Mouse (Mus musculus): ENCODE results near the gene Map4k2. TPM values are rescaled to one million over a fixed set of nuclear protein-coding genes. Genes with fewer than 3 reads are reported as not detected.
A peak's percentile ranks its signal among the peaks of the same experiment; 100 is the strongest.

Gene Map4k2
- 10 to 100 TPM; 56.3 TPM for total RNA-seq (2021)
- long read RNA-seq, experiment 1, full-length matches to known transcripts: 7 of 20 reads
- long read RNA-seq, experiment 1, partial matches to known transcripts: 5 of 20 reads
- long read RNA-seq, experiment 1, other reads (novel, unspliced or antisense): 8 of 20 reads
- long read RNA-seq, experiment 2, full-length matches to known transcripts: 6 of 17 reads
- long read RNA-seq, experiment 2, partial matches to known transcripts: 5 of 17 reads
- long read RNA-seq, experiment 2, other reads (novel, unspliced or antisense): 6 of 17 reads

DNA sequence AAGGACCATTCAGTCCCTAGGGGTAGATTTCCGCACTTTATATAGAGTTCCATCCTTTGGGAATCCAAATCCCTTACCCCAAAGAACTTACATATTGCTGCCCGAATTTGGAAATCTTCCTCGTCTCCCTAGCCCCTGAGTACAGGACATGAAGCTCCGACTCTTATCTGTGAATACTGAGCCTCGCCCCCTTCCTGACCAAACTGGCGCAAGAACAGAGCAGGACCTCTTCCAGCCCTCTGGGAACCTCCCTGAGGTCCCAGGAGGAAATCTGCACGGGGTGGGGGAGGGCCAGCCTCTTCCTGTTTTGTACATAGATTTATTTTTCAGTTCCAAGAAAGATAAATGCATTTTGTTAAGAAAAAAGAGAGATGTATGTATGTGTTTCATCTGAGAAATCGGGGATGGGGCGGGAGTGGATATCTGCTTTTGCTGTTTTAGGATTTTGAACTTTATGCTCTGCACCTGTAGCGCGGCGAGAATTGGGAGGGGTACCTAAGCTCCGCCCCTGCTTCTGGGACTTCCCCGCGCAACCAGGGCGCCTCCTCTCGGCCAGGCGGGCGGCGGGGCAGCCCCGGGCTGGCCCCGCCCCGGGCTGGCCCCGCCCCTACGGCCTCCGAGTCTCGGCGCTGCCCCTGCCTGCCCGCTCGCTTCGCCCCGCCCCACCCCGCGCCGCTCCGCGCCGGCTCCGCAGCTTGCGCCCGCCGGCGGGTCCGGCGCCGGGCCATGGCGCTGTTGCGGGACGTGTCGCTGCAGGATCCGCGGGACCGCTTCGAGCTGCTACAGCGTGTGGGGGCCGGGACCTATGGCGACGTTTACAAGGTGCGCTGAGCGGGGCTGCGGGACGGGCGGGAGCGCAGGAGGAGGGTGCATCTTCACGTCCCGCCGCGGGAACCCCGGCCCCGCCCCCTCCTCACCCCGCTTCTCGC, at the start of gene Map4k2:
Gene Map4k2 (plus strand): TSS at position 612 of the 929 bp plus-strand sequence.
- intact Hi-C loops (cut with DNase I): loop anchor here (10.0 kb wide), 1 partner anchor 846 kb away; the partner anchor contains the start of gene Cfl1
- DNase-seq: peak; percentile 92 to 95

DNA sequence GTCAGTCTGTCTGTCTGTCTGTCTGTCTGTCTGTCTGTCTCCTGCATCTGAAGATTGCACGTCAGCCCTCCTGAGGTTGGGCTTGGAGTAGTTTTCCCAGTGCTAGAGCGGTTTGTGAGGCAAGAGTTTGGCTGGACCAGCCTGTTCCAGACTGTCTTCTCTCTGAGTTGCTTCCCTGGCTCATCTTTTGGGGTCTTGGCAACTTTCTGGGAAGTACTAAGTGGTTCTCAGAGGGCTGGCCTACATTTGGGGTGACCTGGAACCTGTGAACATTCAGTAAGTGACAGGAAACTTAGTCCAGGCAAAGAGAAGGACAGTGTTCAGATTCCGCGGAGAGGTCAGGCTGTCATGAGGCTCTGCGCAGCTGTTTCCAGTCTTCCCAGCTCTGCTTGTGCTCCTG, 48.7 kb upstream of the Map4k2 start:
- intact Hi-C loops (cut with DNase I): loop anchor here (2.0 kb wide), 1 partner anchor 15 kb away; the partner anchor contains the start of gene Ehd1
- no peak for DNase-seq

DNA sequence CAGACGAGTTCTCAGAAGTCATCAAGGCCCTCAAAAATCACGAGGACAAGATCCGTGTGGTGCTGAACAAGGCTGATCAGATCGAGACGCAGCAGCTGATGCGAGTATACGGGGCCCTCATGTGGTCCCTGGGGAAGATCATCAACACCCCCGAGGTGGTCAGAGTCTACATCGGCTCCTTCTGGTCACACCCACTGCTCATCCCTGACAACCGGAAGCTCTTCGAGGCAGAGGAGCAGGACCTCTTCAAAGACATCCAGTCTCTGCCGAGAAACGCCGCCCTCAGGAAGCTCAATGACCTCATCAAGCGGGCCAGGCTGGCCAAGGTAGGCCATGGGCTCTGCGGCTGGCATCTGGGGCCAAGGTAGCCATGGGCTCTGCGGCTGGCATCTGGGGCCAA, 46.6 kb upstream of the Map4k2 start:
- intact Hi-C loops (cut with DNase I): no loop called here
- no peak for DNase-seq

DNA sequence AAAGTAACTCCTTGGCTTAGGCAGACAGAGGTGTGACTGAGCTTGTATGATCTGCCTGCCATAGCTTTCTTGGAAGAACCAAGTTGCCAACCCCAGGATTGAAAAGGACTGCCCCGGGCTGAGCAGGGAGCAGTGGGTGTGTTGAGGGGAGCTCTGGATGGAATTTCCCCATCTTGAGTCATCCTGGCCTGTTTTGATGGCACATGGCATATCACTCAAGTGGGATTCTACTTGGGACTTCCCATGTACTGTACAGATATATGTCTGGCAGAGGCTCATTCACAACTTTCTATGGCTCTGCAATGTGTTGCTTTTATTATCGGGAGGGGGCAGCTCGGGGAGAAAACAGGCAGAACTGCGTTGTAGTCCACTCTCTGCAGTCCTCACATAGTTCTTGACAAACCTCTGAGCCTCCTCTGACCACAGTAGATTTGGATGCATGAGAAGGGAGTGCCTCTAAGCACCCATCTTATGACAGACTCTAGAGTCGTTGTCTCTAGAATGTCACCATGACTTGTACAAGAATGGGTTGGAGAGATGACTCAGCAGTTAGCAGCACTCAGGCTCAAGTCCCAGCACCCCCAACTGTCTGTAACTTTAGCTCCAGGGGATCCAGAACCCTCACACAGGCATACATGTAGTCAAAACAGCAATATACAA, 44.3 kb upstream of the Map4k2 start:
- intact Hi-C loops (cut with DNase I): no loop called here
- no peak for DNase-seq

DNA sequence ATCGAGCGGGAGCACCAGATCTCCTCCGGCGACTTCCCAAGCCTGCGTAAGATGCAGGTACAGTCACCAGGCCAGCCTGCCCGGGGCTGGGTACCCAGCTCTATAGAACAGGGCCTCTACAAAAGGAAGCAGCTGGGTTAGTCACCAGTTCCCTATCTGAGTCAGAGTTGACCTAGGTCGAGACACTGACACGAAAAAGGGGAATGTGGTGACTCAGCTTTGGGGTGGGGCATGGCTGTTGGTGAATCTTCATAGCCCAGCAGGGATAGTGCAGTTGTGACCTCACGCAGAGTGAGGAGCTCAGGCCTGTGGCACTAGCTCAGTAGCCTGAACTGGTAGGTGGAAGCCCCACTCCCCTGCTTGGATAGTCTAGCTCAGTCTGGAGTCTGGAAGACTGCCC, 43.3 kb upstream of the Map4k2 start:
- peak in 1 of 2 experiments; percentile 40 for DNase-seq
- intact Hi-C loops (cut with DNase I): no loop called here

DNA sequence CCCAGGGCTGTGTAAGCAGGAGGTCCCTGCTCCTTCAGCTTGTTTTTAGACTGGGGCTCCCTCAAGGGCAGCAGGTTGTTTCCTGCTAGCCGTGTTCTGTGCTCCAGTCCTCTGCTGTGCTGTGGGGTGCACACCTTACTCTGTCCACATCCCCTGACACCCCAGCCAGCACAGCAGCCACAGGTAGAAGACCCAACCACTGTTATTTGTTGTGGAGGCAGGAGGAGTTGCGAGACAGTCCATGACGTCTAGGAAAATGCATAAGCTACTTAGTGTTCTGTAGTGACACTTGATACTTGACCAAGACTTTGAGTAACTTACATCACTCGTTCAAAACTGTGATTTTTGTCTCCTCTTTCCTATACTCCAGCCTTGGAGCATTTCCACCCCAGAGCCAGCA, 41.9 kb upstream of the Map4k2 start:
- intact Hi-C loops (cut with DNase I): loop anchor here (1.0 kb wide), 1 partner anchor 8 kb away; no protein-coding TSS in a partner anchor
- DNase-seq: no peak

- DNase-seq: peak; percentile 49 to 51
- intact Hi-C loops (cut with DNase I): loop anchor here (1.0 kb wide), 1 partner anchor 8 kb away; no protein-coding TSS in a partner anchor
Measured at GRCm38 (mm10) chr19:6299450-6300267, 41.3 kb upstream of the Map4k2 start.

DNA sequence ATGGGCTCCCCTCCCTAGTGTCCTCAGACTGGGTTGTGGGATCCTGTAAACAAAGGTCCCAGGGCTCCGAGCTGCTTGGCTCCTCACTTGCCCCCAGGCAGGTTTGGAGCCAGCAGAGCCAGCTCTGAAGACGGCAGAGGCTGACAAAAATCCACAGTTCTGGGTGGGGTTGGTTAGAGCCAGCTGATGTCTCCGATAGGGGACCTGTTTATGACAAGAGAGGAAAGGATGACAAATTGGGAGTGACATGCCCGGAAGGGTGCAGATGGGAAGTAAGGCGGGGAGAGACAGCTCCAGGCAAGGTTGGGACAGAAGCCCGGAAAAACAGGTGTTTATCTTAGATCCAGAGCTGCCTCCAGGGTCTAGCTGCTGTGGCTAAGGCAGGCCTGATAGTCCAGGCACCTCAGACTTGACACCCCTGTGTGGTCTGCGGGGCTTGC, 40.5 kb upstream of the Map4k2 start:
- intact Hi-C loops (cut with DNase I): no loop called here

DNA sequence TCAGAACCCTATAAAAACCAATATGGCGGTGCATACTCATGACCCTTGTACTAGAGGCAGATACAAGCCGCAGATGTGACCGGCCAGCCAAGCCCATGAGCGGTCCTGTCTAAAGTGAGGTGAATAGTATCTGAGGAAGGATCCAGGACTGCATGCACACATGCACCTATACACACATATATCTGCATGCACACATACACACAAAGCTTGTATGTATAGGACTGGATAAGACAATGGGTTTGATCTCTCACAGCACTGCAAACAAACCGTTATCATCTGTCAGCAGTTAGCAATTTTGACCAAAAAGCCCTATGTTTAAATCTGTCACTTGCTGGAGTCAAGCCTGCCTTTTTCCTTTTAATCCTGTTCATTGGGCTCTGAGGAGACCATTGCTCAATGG, 38.8 kb upstream of the Map4k2 start:
- intact Hi-C loops (cut with DNase I): no loop called here

More for the DNA sequence above, 40.5 kb upstream of the Map4k2 start:
- DNase-seq: peak; percentile 60 to 62

DNA sequence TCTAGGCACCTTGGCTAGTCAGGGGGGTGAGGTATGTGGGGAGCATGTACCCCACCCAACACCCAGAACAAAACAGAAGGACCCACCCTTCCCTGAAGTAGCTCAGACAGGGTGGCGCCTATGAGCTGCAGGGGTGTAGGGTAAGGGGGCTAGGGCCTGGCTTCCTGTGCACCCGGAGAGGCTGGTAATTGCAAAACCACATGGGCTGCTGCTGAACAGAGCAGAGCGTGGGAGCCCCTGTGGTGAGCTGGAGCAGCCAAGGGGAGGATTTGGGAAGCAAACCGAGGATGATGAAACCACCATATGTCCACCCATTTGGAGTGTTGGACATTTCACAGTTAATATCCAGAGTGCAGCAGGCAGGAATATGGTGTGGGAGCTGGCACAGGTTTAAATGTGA, 38.4 kb upstream of the Map4k2 start:
- peak; percentile 70 to 75 for DNase-seq

More for the DNA sequence above, 38.8 kb upstream of the Map4k2 start:
- DNase-seq: no peak

GRCm38 (mm10) chr19:6303831-6304230, 37.1 kb upstream of the Map4k2 start:
- no peak for DNase-seq
- intact Hi-C loops (cut with DNase I): no loop called here

More for the DNA sequence above, 38.4 kb upstream of the Map4k2 start:
- intact Hi-C loops (cut with DNase I): no loop called here

DNA sequence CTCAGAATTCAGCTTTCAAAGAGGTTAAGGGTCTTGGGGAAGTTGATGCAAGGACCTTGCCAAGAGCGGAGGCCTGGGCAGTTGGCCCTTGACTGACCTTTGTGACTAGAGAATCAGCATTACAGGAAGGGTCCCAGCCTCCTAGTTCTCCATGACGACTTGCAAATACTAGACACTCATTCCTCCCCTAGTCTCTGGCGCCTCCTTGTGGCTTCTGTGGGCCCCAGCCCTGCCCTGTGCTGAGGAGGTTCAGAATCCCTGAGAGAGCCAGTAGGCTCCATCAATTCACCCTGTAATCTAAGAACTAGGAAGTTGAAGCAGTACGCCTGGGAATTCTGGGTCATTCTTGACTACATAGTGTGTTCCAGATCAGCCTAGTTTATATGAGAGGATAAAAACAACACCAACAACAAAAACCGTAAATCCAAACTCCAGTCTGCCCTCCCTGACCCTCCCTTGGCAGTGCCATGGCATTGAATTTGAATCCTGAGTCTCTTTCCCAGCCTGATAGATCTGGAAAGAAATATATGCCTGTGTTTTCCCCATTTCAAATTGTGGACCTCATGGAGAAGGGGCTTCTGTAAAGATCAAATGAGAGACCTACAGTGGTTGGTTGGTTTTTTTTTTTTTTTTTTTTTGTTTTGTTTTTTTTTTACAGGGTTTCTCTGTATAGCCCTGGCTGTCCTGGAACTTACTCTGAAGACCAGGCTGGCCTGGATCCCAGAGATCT, 36.0 kb upstream of the Map4k2 start:
- intact Hi-C loops (cut with DNase I): loop anchor here (1.0 kb wide), 1 partner anchor 37 kb away; no protein-coding TSS in a partner anchor
- DNase-seq: peak; percentile 93 to 97

- intact Hi-C loops (cut with DNase I): loop anchor here (1.0 to 2.0 kb wide), 2 partner anchors 25 to 37 kb away; no protein-coding TSS in a partner anchor
Measured at GRCm38 (mm10) chr19:6305517-6306115, 35.3 kb upstream of the Map4k2 start.

DNA sequence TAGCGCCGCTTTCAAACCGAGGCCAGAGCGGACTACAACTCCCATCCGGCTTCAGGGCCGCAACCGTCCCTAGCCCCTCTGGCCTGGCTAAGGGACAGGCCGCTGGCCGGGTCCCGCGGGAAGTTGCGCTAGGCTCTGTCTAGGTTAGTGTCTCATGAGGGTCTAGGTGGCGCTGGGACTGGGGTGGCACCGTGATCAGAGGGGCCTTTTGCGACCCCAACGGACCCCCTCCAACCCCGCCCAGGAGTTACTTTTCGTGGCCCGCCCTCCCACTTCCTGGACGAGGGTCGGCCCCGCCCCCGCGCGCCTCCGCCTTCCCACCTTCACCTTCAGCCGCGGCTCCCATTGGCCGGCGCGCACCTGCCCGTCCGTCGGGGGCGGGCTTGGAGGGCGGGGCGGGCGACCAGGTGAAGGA, 34.8 kb upstream of the Map4k2 start, which contains the start of gene Cdc42bpg:
Gene Cdc42bpg (plus strand): TSS at position 320 of the 415 bp plus-strand sequence.
- intact Hi-C loops (cut with DNase I): loop anchor here (2.0 kb wide), 1 partner anchor 25 kb away; no protein-coding TSS in a partner anchor
- DNase-seq: peak; percentile 87 to 89

More at GRCm38 (mm10) chr19:6305517-6306115, 35.3 kb upstream of the Map4k2 start:
- no peak for DNase-seq

GRCm38 (mm10) chr19:6306586-6306985, 34.3 kb upstream of the Map4k2 start:
- intact Hi-C loops (cut with DNase I): loop anchor here (2.0 kb wide), 1 partner anchor 24 kb away; no protein-coding TSS in a partner anchor
- DNase-seq: peak; percentile 88 to 93

- intact Hi-C loops (cut with DNase I): loop anchor here (2.0 kb wide), 1 partner anchor 23 kb away; no protein-coding TSS in a partner anchor
- no peak for DNase-seq
Measured at GRCm38 (mm10) chr19:6307733-6308531, 33.0 kb upstream of the Map4k2 start.

DNA sequence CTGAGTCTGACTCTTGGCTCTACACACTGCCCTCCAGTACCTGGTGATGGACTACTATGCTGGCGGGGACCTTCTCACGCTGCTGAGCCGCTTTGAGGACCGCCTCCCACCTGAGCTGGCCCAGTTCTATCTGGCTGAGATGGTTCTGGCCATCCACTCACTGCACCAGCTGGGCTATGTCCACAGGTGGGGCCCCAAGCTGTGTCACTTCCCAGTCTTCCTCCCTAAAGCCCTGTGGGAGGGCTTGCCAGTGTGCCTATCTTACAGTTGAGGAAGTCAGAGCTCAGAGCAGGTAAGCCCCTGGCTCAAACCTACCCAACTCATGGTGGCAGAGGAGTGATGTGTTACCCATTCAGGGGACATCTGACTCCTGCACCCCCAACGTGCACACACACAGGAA, 30.8 kb upstream of the Map4k2 start:
- intact Hi-C loops (cut with DNase I): loop anchor here (5.0 kb wide), 1 partner anchor 1648 kb away; no protein-coding TSS in a partner anchor
- DNase-seq: no peak

Data from heart, postnatal 14 days (tissue).